Mouse (Mus musculus): ENCODE data around the gene Bach1. TPM values are rescaled to one million over a fixed set of nuclear protein-coding genes. Genes with fewer than 3 reads are reported as not detected.

The Bach1 gene
- polyA plus RNA-seq (2015; fragmentation: Nextera tagmentation; extraction: Ambion mirVana) = 7.8 and 8.8 TPM in 2 replicates

DNA sequence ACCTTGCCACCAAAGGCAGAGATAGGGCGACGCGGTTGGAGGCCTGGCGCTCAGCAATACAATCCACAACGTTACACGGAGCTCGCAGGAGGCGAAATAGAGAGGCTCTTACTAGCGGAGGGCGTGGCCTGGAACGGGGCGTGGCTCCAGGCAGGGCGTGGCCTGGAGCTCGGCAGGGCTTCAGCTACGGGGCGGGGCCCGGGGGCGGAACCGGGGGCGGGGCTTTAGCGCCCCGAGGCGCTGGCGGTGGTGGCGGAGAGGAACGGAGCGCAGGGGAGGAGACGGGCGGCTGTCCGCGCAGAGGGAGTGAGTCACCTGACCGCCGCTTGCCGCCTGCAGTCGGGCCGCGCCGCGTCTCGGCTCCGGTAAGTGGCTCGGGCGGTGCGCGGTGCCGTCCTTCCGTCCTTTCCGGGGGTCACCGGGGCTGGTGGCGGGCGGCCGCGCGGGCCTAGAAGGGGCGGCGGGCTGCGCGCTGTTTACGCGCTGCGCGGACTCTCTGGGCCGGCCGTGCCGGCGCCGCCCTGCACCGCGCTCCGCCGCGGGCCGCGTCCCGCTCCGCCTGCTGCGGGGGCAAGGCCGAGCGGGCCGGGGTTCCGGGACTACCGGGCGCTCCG lies at the start of gene Bach1:
Bach1 (plus strand) TSS at position 254 of the 614 bp plus-strand sequence.
- peak within 1 kb of the TSS; percentile 77 for H3K27ac ChIP-seq (ENCODE audit: low read length)
- H3K4me2 ChIP-seq (ENCODE audit: low read depth, low read length) = peak within 1 kb of the TSS; percentile 68
- H3K4me1 ChIP-seq (replicated peaks; ENCODE audit: control insufficient read depth, insufficient read depth, low read length) = peaks cover 13% of the 10 kb centered on the region
- H3K9ac ChIP-seq (ENCODE audit: low read length) = peak within 1 kb of the TSS; percentile 79
- peak; percentile 97 for ATAC-seq (ENCODE audit: low read depth)
- H3K4me3 ChIP-seq (ENCODE audit: low read length) = peak within 1 kb of the TSS; percentile 76
- H3K9me3 ChIP-seq (ENCODE audit: control insufficient read depth, low read length) = no peaks in the 10 kb centered on the region
- no peaks in the 10 kb centered on the region for H3K36me3 ChIP-seq (ENCODE audit: control insufficient read depth, insufficient read depth, low read length)
- H3K27me3 ChIP-seq (ENCODE audit: control insufficient read depth, insufficient read depth, low read depth, low read length) = no peaks in the 10 kb centered on the region
- WGBS = under 1% methylated on average over 60 of the region's 84 CpGs

DNA sequence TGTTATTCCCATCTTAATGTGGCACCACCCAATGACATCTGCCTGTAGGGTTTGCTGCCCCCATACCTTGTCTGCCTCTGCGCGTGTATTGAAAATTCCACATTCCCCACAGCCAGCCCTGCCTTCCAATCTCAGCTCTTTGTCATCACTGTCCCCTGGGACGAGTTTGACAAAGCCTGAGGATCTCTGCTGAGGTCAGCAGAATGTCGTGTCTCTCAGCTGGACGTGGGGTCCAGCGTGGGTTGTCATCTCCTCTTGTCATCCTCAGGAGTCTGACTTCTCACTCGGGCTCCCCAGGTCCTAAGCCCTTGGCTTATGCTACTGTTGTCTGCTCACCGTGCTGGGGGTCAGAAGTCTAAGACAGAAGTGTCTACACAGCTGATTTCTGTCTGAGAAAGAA lies 46.4 kb upstream of the Bach1 start:
- WGBS = 64% methylated on average over 8 of the region's 8 CpGs
- ATAC-seq (ENCODE audit: low read depth) = no peak
- H3K27me3 ChIP-seq (ENCODE audit: control insufficient read depth, insufficient read depth, low read depth, low read length) = no peaks in the 10 kb centered on the region
- no peaks in the 10 kb centered on the region for H3K9me3 ChIP-seq (ENCODE audit: control insufficient read depth, low read length)
- no peaks in the 10 kb centered on the region for H3K4me1 ChIP-seq (replicated peaks; ENCODE audit: control insufficient read depth, insufficient read depth, low read length)
- no peaks in the 10 kb centered on the region for H3K36me3 ChIP-seq (ENCODE audit: control insufficient read depth, insufficient read depth, low read length)
- H3K27ac ChIP-seq (ENCODE audit: low read length) = no peak overlapping the region
- H3K9ac ChIP-seq (ENCODE audit: low read length) = no peak overlapping the region
- H3K4me3 ChIP-seq (ENCODE audit: low read length) = no peak overlapping the region
- no peak overlapping the region for H3K4me2 ChIP-seq (ENCODE audit: low read depth, low read length)

DNA sequence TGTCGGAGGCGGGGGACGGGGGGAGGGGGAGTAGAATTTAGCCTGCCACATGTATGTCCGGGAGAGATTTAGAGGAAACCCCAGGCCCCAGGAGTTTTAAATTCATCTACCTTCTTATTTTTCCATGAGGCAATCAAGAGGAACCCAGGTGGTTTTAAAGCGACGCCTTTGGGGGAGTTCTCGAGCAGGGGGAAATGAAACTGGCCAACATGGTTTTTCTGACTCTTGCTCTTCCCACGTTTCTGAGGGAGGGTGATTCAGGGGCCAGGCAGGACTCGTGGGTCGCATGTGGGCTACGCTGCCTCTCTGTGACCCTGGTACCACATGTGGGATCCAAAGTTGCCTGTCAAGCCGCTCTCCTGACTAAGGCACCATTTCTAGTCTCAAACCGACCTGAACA lies 45.8 kb upstream of the Bach1 start:
- Histone ChIP-seq H3K9ac (ENCODE audit: low read length) (no peak overlapping the region), H3K27me3 (ENCODE audit: control insufficient read depth, insufficient read depth, low read depth, low read length) (no peaks in the 10 kb centered on the region), H3K4me2 (ENCODE audit: low read depth, low read length) (no peak overlapping the region), H3K36me3 (ENCODE audit: control insufficient read depth, insufficient read depth, low read length) (no peaks in the 10 kb centered on the region), H3K4me3 (ENCODE audit: low read length) (no peak overlapping the region), H3K9me3 (ENCODE audit: control insufficient read depth, low read length) (no peaks in the 10 kb centered on the region), H3K4me1 (replicated peaks; ENCODE audit: control insufficient read depth, insufficient read depth, low read length) (no peaks in the 10 kb centered on the region), H3K27ac (ENCODE audit: low read length) (no peak overlapping the region)
- WGBS = 84% methylated on average over 13 of the region's 13 CpGs
- no peak for ATAC-seq (ENCODE audit: low read depth)

DNA sequence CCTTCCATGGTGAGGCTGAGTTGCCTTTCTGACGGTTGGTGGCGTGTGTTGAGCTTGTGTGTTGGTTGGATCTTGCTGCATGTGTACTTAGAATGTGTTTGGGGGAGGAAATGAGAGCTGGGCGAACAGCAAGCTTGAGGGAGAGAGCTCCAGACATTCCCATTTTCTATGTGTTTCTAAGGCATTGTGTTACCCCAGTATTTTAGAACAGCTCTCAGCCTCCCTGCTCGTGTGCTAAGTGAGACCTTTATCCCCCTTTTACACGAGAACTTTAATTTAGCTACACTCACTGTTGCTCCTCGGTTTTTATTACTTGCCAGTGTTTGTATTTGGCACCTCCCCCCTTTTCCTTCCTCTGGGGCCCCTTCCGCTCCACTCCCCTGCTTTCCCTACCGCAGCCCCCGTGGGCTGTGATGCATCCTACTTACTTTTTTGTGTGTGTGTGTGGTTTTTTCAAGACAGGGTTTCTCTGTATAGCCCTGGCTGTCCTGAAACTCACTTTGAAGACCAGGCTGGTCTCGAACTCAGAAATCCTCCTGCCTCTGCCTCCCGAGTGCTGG lies 44.6 kb upstream of the Bach1 start:
- no peaks in the 10 kb centered on the region for H3K36me3 ChIP-seq (ENCODE audit: control insufficient read depth, insufficient read depth, low read length)
- peak; percentile 23; the same call in 1 of the 2 replicates for ATAC-seq (ENCODE audit: low read depth)
- 61% methylated on average over 11 of the region's 11 CpGs for WGBS
- H3K27ac ChIP-seq (ENCODE audit: low read length) = no peak overlapping the region
- no peaks in the 10 kb centered on the region for H3K4me1 ChIP-seq (replicated peaks; ENCODE audit: control insufficient read depth, insufficient read depth, low read length)
- no peak overlapping the region for H3K4me3 ChIP-seq (ENCODE audit: low read length)
- H3K27me3 ChIP-seq (ENCODE audit: control insufficient read depth, insufficient read depth, low read depth, low read length) = no peaks in the 10 kb centered on the region
- no peak overlapping the region for H3K4me2 ChIP-seq (ENCODE audit: low read depth, low read length)
- H3K9ac ChIP-seq (ENCODE audit: low read length) = no peak overlapping the region
- no peaks in the 10 kb centered on the region for H3K9me3 ChIP-seq (ENCODE audit: control insufficient read depth, low read length)

DNA sequence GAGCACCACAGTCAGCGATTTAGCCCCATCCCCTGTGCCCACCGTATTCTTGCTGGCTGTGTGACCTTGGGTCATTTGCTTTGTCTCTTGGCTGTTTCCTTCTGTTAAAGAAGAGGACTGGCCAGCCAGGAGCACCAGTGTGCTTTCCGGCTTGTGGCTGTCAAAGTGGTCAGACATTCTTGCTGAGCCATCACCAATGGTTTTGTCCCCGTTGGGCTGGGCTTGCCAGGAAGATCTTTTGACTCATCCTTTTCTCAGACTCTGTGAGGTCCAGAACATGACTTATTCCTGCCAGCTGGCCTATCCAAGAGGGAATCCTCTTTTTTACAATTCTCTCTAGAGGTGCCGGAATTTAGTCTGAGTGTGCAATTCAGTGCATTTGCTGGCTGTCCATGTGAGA lies 43.7 kb upstream of the Bach1 start:
- Histone ChIP-seq H3K4me2 (ENCODE audit: low read depth, low read length) (no peak overlapping the region), H3K27me3 (ENCODE audit: control insufficient read depth, insufficient read depth, low read depth, low read length) (no peaks in the 10 kb centered on the region), H3K4me1 (replicated peaks; ENCODE audit: control insufficient read depth, insufficient read depth, low read length) (no peaks in the 10 kb centered on the region), H3K4me3 (ENCODE audit: low read length) (no peak overlapping the region), H3K9ac (ENCODE audit: low read length) (no peak overlapping the region), H3K9me3 (ENCODE audit: control insufficient read depth, low read length) (no peaks in the 10 kb centered on the region), H3K36me3 (ENCODE audit: control insufficient read depth, insufficient read depth, low read length) (no peaks in the 10 kb centered on the region), H3K27ac (ENCODE audit: low read length) (no peak overlapping the region)
- no peak for ATAC-seq (ENCODE audit: low read depth)
- WGBS = 66% methylated on average over 5 of the region's 5 CpGs

DNA sequence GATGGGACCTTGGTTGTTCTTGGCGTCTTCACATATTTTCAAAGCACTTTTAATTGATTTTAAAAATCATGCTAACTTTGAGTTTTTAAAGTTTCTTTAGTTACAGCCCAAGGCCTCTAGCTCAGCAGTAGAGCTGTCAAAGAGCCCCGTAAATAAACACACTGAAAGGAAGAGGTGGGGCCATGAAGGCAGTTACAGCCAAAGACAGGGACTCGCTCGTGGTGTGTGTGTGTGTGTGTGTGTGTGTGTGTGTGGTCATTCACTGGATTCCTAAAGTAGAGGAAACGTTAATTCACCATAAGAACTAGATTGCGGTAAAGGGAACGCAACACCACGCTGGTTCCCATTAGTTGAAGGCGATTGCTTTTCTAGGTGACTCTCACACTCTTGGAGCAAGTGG lies 43.2 kb upstream of the Bach1 start:
- no peak overlapping the region for H3K4me2 ChIP-seq (ENCODE audit: low read depth, low read length)
- no peak overlapping the region for H3K9ac ChIP-seq (ENCODE audit: low read length)
- 66% methylated on average over 9 of the region's 9 CpGs for WGBS
- H3K9me3 ChIP-seq (ENCODE audit: control insufficient read depth, low read length) = no peaks in the 10 kb centered on the region
- no peaks in the 10 kb centered on the region for H3K27me3 ChIP-seq (ENCODE audit: control insufficient read depth, insufficient read depth, low read depth, low read length)
- H3K4me3 ChIP-seq (ENCODE audit: low read length) = no peak overlapping the region
- no peaks in the 10 kb centered on the region for H3K36me3 ChIP-seq (ENCODE audit: control insufficient read depth, insufficient read depth, low read length)
- no peaks in the 10 kb centered on the region for H3K4me1 ChIP-seq (replicated peaks; ENCODE audit: control insufficient read depth, insufficient read depth, low read length)
- ATAC-seq (ENCODE audit: low read depth) = peak; percentile 59; the same call in 1 of the 2 replicates
- no peak overlapping the region for H3K27ac ChIP-seq (ENCODE audit: low read length)

DNA sequence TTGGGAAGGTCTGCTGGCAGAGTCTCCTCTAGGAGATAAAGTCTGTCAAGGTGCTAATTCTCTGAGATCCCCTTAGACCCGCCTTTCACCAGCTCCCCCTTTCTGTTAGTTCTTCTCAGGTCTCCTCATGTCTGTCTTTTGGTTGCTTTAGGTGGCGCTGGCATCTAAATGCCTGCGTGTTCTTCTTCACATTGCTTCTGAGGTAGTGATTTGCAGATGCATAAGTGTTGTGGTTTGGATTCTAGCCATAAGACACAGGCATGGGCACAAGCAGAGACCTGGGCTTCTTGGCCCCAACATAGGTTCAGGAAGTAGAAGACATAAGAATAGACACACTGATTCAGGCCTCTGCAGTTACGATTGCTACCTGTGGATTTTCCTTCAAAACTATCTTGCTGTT lies 42.0 kb upstream of the Bach1 start:
- H3K4me2 ChIP-seq (ENCODE audit: low read depth, low read length) = no peak overlapping the region
- no peak overlapping the region for H3K9ac ChIP-seq (ENCODE audit: low read length)
- H3K27ac ChIP-seq (ENCODE audit: low read length) = no peak overlapping the region
- WGBS = 84% methylated on average over 4 of the region's 4 CpGs
- peaks cover 3% of the 10 kb centered on the region; the same call in 1 of the 2 replicates for H3K4me1 ChIP-seq (replicated peaks; ENCODE audit: control insufficient read depth, insufficient read depth, low read length)
- no peaks in the 10 kb centered on the region for H3K9me3 ChIP-seq (ENCODE audit: control insufficient read depth, low read length)
- no peak overlapping the region for H3K4me3 ChIP-seq (ENCODE audit: low read length)
- H3K36me3 ChIP-seq (ENCODE audit: control insufficient read depth, insufficient read depth, low read length) = no peaks in the 10 kb centered on the region
- no peak for ATAC-seq (ENCODE audit: low read depth)
- no peaks in the 10 kb centered on the region for H3K27me3 ChIP-seq (ENCODE audit: control insufficient read depth, insufficient read depth, low read depth, low read length)

DNA sequence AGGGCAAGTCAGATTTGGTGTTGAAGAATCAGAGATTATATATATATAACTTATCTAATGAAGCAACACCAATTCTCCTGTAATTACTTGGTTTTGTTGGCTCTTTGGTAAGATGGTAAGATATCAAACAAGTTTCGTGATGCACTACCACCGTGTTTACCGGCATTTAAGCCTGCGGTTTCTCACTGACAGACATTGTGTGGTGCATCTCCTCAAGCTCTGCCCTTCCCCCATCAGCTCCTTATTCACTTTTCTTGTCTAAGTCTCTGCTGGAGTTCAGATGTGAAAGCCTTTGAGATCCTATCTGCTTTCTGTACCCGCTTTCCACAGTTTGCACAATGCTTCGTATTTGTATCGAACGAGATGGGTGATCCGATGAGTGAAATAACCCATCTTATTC lies 41.5 kb upstream of the Bach1 start:
- no peaks in the 10 kb centered on the region for H3K9me3 ChIP-seq (ENCODE audit: control insufficient read depth, low read length)
- no peak for ATAC-seq (ENCODE audit: low read depth)
- peaks cover 3% of the 10 kb centered on the region; the same call in 1 of the 2 replicates for H3K4me1 ChIP-seq (replicated peaks; ENCODE audit: control insufficient read depth, insufficient read depth, low read length)
- H3K27me3 ChIP-seq (ENCODE audit: control insufficient read depth, insufficient read depth, low read depth, low read length) = no peaks in the 10 kb centered on the region
- 95% methylated on average over 9 of the region's 9 CpGs for WGBS
- no peak overlapping the region for H3K27ac ChIP-seq (ENCODE audit: low read length)
- H3K36me3 ChIP-seq (ENCODE audit: control insufficient read depth, insufficient read depth, low read length) = no peaks in the 10 kb centered on the region
- no peak overlapping the region for H3K9ac ChIP-seq (ENCODE audit: low read length)
- no peak overlapping the region for H3K4me3 ChIP-seq (ENCODE audit: low read length)
- H3K4me2 ChIP-seq (ENCODE audit: low read depth, low read length) = no peak overlapping the region

DNA sequence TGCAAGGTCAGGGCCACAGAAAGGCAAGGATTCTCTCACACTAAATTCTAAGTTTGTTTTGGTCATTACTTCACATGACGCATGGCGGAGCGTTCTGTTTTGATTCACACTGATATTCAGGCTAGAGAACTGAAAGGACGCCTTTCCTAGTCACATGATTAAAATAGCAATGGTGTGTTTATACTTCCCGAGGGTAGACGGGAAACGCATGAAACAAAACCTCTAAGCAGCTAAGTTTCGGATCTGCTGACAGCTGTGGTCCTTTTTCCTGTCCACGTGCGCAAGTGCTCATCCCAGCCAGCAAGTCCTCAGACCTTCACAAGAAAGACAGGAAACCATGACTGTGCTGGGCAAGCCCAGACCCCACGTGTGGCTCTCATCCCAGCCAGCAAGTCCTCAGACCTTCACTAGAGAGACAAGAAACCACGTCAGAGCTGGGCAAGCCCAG lies 37.7 kb upstream of the Bach1 start:
- Histone ChIP-seq H3K36me3 (ENCODE audit: control insufficient read depth, insufficient read depth, low read length) (no peaks in the 10 kb centered on the region), H3K4me3 (ENCODE audit: low read length) (peak overlapping the region; percentile 26), H3K27me3 (ENCODE audit: control insufficient read depth, insufficient read depth, low read depth, low read length) (no peaks in the 10 kb centered on the region), H3K4me1 (replicated peaks; ENCODE audit: control insufficient read depth, insufficient read depth, low read length) (peaks cover 3% of the 10 kb centered on the region; the same call in 1 of the 2 replicates), H3K9ac (ENCODE audit: low read length) (peak overlapping the region; percentile 29), H3K27ac (ENCODE audit: low read length) (peak overlapping the region; percentile 70), H3K4me2 (ENCODE audit: low read depth, low read length) (peak overlapping the region; percentile 42), H3K9me3 (ENCODE audit: control insufficient read depth, low read length) (no peaks in the 10 kb centered on the region)
- WGBS = 31% methylated on average over 12 of the region's 12 CpGs
- peak; percentile 92 for ATAC-seq (ENCODE audit: low read depth)
